Mouse (Mus musculus) kidney, postnatal 25 days (tissue): Measurements from ENCODE around the gene Pccb.

Experiments used
- DNase-seq, 2 experiments: peaks; one replicate each; pipeline ENCODE4 v3.0.0; 2021; ENCODE audit warnings: mixed read lengths in 2 of 2

The Pccb gene

GRCm38 (mm10) chr9:100982786-100983185, 51.9 kb downstream of the Pccb start:
- no peak for DNase-seq

GRCm38 (mm10) chr9:100979260-100979659, 55.4 kb downstream of the Pccb start:
- peak; percentile 10 to 56 for DNase-seq

GRCm38 (mm10) chr9:100978666-100979065, 56.0 kb downstream of the Pccb start:
- no peak for DNase-seq

- DNase-seq: no peak
Observed at GRCm38 (mm10) chr9:100969461-100969860, 65.2 kb downstream of the Pccb start.

- no peak for DNase-seq
Observed at GRCm38 (mm10) chr9:100964106-100964505, 70.6 kb downstream of the Pccb start.

- no peak for DNase-seq
Observed at GRCm38 (mm10) chr9:100963428-100963912, 71.2 kb downstream of the Pccb start.

- DNase-seq: no peak
Observed at GRCm38 (mm10) chr9:100962903-100963427, 71.7 kb downstream of the Pccb start.

GRCm38 (mm10) chr9:100951481-100951880, 83.2 kb downstream of the Pccb start:
- peak; percentile 68 for DNase-seq

- DNase-seq: no peak
Observed at GRCm38 (mm10) chr9:100944677-100945365, 89.9 kb downstream of the Pccb start.

GRCm38 (mm10) chr9:100942042-100942441, 92.7 kb downstream of the Pccb start:
- no peak for DNase-seq
